Mouse (Mus musculus): ENCODE results near the gene Dact3. TPM values are rescaled to one million over a fixed set of nuclear protein-coding genes. Genes with fewer than 3 reads are reported as not detected.
A peak's percentile ranks its signal among the peaks of the same experiment; 100 is the strongest.

The Dact3 gene
- total RNA-seq (2021): 2.6 and 4.1 TPM in 2 replicates
- long read RNA-seq, experiment 1, transcript Dact3-201 (4 exons, 2,989 nt): major isoform, 14 of 19 reads
- long read RNA-seq, experiment 1, partial matches to known transcripts: 3 of 19 reads
- long read RNA-seq, experiment 1, other reads (novel, unspliced or antisense): 2 of 19 reads
- long read RNA-seq, experiment 2, transcript Dact3-201 (4 exons, 2,989 nt): major isoform, 11 of 11 reads
- long read RNA-seq, experiment 2, partial matches to known transcripts: 0 of 11 reads
- long read RNA-seq, experiment 2, other reads (novel, unspliced or antisense): 0 of 11 reads

DNA sequence AGATGAGACGGTGACA is at the start of gene Dact3:
Gene Dact3, plus strand, starts transcription at position 8 of the 16 bp plus-strand sequence.
- no peak for DNase-seq

DNA sequence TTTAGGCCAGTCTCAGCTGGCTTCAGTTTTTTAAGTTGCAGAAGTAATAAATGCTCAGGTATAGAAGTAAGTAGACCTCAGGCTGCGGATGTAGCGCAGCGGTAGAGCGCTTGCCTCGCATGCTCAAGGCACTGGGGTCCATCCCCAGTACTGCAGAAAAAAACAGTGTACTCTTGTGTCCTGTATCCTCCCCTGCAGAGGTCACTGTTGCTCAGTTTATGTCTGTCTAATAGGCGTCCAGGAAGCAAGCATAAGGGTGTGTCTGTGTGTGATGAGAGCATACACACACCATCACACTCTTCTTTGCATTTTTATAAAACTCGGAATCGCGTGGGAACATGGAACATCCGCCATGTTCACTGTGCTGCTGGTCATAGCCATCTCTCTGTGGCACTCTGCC is 49.3 kb upstream of the Dact3 start:
- no peak for DNase-seq

DNA sequence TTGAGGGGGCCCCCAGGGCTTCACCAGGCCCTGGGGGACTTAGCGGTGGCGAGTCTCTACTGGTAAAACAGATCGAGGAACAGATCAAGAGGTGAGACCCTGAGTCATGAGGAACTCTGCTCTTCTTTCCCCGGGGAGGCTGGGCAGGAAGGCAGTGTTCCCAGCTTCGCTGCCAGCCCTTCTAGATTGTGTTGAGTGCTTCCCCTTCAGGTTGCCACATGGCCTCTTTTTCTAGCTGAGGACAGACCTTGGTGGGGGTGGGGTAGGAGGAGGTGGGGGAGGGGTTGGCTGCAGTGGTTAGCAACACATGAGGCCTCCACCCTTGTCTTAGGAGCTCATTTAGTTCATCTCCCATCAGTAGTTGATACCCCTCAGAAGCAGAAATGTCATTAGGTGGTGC is 48.5 kb upstream of the Dact3 start:
- no peak for DNase-seq

DNA sequence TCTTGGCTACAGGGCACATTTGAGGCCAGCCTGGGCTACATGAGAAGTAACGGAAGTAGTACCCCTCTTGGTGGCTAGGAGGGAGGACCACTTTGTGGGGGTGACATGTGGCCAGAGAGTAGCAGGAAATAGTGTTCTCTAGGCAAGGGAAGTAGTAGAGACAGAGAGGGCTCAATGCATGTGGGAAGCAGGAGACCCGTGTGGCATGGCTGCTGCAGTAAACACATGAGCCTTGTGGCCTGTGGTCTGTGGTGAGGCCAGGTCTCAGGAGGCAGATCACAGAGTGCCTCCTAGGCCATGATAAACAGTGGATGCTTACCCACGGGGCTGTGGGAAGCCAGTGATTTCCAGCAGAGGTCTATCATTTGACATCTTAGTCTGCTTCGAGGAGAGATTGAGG is 47.8 kb upstream of the Dact3 start:
- DNase-seq: no peak

DNA sequence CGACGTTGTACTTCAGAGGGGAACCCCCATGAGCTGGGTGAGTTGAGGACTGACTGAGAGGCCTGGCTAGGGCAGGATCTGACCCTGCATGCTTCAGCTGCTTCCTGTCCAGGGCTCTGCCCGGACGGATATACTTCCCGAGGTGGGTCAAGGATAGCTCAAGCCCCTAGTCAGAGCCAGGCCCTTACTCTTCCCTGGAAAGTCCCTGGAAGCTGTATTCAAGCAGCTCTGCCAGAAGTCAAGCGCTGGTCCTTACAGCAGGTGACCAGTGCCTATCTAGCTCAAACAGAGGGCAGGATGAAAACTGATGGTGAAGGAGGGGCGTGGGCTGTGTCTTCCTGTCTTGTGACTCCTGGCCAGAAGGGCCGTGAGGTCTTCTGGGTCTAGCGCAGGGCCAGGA is 44.7 kb upstream of the Dact3 start:
- DNase-seq: no peak

DNA sequence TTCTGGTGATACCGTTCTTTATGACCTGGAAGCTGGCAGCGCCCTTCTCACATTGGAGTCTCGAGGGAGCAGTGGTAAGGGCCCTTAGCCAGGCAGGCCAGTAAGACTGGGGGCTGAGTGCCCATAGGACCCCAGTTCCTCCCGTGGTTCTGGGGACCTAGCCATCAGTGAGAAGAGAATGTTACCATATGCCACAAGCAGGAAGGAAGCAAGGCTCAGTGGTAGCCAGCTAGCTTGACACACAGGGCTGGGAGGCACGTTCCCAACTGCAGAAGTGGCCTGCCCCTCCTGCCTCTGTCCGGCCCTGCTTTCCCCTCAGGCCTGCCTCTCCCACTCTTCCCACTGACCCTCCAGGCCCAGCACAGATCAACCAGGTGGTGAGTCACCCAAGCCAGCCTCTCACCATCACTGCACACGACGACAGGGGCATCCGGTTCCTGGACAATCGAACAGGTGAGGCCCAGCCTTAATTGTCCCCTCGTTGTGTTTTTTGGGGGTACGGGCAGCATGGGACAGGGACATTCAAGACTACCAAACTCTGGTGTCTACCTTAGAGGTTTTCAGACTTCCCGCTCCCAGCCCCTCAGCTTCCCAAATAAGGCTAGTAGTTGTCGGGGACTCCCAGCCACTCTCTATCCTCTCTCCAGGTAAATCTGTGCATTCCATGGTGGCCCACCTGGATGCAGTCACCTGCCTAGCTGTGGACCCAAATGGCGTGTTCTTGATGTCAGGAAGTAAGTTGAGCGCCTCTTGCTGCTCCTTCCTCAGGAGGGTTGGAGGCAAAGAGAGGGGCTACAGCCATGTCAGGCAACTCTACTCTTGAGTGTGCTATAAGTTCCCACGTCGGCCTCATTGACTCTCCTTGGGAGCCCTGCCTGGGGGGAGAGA is 37.0 kb upstream of the Dact3 start:
- no peak for DNase-seq

DNA sequence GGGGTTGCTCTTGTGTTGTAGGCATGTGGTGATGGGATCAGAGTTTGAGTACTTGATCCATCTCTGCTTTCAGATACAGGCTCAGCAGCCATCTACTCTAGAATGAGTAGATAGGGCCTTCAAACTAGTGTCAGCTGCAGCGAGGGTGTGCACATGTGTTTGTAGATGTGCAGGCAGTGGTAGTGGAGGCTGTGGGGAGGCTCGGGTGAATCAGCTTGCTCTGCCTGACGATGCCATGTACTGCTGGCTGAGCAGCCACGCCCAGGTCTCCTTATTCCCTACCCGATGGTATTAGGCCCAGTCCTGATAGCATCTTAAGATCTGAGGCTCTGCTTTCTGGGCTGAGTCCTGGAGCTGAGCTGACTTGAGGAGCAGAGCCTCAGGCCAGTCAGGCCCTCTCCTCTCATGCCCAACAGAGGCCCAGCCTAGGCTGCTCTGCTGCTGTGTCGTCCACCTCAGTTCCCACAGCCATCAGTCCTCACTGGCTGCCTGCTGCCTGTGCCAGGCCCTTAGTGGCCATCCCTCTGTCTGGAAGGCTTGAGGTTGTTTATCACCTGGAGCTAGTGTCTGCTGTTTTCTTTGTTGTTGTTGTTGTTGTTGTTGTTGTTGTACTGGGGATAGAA is 36.2 kb upstream of the Dact3 start:
- no peak for DNase-seq

DNA sequence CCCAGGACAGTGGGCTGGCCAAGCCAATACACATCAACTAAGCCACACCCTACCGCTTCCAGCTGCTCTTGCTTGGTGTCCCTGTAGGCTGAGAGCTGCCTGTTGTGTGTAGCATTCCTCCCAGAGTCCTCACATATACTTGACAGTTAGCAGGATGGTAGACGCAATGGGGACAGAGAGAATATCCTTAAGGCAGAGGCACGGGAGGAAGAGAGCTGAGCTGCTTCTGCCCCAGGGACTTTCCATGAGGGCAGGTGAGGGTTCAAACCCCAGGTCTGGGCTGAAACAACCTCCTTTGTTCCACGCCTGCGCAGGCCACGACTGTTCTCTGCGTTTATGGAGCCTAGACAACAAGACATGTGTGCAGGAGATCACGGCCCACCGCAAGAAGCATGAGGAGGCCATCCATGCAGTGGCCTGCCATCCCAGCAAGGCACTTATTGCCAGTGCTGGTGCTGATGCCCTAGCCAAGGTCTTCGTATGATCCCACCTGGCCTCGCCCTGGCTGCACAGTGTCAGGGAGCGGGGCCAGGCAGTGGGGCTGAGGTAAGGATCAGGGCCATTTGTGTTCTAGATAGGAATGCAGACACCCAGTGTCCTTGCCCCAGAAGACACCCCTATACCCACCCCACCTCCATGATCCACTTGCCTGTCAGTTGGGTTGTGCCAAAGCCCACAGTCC is 35.5 kb upstream of the Dact3 start:
- no peak for DNase-seq

DNA sequence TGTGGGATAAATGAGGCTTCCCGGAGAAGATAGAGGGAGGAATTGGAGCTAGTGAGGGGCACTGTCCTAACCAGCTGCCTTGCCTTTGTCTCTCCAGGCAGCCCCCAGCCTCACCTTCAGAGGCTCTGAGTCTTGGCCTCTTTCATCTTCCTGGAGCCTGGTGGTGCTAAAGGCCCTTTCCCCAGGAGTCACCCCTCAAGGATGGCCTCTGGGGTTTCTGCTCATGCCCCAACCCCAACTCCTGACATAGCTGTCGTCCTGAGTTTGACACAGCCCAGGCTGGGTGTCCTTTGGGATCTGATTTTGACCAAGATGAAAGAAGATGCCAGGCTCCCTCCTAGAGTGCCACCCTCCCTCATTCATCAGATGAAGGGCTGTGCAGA is 35.0 kb upstream of the Dact3 start:
- DNase-seq: no peak

DNA sequence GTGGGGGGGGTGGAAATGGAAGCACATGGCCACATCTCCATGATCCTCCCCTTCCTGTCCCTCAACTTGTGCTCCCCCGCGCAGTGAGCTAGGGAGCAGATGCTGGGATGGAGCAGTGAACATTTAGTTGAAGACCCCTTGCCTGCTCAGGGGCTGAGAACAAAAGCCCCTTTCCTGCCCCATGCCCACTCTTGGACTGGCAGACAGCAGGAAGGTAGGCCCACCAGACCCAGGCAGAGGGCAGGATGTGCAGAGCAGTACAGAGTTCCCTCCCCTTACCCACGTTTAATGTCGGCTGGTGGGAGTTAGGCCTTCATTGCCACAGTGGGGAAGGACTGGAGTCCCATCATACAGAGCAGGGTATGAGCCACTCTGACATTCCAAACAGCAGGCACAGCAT is 34.0 kb upstream of the Dact3 start:
- DNase-seq: no peak

DNA sequence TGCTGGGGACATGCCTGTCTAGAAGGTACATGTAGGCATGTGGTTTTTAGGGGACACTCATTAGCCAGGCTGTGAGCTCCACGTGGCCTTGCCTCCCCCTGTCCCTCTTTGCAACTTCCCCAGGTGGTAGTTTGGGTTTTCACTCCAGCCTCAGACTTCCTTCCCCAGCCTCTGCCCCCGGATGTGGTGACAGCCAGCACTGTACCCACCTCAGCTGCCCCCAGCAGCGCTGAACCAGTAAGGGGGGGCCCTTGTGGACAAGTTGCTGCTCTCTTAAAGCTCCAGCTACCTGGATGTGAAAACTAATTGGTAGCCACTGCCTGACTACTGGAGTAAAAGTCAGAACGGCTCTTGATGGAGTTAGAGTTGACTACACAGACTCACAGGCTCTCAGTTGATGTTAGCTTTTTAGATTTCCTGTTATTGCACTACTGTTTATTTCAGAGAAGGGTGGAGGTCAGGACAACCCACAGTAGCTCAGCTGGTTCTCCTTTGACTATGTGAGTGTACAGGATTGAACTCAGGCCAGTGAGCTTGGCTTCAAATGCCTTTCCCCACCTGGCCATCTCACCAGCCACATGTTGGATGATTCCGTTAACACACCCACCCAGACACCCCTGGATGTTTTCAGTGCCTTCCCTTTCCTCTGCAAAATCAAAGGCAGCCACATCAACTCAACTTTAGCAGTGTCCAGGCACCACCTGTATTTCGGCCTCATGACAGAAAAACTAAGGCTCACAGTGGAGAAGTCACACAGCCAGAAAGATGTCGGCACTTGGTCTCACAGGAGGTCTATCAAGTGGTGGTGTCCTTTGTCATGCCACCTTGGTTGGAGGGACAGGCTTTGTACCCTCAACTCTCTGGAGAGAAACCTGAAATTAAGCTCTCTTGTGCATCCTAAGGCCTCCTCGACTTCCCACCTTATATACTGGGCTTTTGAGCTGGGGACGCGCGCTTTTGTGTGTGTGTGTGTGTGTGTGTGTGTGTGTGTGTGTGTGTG is 33.3 kb upstream of the Dact3 start:
- DNase-seq: no peak

DNA sequence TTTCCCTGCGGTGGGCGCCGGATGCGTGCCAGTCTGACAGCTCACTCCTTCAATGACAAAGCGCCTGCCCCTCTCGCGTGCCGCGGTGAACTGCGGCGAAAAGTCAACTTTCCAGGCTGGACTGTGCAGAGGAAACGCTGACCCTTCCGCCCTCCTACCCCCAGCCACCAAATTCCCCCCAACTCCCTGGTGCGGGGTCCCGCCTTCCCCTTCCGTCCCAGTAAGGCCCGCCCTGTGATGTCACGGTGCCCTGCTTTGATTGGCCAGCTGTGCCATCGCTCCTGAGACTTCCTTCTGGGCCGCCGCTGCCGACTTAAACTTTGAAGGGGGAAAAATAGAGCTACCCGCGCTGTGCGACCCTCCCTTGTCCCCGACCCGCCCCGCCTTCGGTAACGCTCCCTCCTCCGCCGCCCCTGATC is 32.5 kb upstream of the Dact3 start, which contains the start of gene Prkd2:
Gene Prkd2, plus strand, starts transcription at position 258 of the 419 bp plus-strand sequence.
- DNase-seq: peak; percentile 94

DNA sequence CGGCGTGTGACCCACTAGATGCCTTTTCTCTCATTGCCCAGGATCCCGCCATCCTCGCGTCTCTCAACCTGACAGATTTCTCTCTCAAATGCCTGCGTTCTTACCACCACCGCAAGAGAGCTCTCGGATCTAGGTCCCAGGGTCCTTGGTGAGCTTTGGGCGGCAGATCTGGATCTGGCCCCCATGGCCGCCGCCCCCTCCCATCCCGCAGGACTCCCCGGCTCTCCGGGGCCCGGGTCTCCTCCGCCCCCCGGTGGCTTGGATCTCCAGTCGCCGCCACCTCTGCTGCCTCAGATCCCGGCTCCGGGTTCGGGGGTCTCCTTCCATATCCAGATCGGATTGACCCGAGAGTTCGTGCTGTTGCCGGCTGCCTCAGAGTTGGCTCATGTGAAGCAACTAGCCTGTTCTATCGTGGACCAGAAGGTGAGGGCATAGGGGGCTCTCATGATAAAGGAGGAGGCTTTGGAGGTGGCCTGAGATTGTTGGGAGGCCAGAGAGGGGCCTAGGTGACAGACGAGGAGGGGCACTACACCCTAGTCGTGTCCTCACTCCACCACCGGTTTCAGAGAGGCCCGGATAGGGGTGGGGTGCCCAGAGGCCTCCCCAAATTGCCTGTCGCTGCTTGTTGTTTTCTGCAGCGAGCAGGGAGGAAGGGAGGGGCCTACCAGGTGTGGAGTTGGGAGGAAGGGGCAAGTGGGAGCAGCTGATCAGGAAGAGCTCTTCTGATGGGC is 31.5 kb upstream of the Dact3 start:
- no peak for DNase-seq

DNA sequence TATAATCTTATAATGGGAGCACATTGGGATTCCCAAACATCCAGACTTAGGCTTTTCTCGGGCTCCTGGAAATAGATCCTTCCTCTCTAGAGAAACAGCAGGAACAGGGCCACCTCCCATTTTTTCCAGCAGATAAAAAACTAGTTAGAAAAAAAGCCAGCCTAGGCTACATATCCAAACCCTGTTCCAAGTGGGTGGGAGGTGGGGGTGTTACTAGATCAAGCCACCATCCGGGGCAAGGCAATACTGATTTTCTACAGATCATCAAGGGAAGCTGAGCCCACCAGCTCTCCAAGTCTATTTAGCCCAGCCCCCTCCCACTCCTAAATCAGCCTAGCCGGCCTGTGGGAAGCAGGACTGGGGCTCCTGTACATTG is 30.4 kb upstream of the Dact3 start:
- DNase-seq: no peak

DNA sequence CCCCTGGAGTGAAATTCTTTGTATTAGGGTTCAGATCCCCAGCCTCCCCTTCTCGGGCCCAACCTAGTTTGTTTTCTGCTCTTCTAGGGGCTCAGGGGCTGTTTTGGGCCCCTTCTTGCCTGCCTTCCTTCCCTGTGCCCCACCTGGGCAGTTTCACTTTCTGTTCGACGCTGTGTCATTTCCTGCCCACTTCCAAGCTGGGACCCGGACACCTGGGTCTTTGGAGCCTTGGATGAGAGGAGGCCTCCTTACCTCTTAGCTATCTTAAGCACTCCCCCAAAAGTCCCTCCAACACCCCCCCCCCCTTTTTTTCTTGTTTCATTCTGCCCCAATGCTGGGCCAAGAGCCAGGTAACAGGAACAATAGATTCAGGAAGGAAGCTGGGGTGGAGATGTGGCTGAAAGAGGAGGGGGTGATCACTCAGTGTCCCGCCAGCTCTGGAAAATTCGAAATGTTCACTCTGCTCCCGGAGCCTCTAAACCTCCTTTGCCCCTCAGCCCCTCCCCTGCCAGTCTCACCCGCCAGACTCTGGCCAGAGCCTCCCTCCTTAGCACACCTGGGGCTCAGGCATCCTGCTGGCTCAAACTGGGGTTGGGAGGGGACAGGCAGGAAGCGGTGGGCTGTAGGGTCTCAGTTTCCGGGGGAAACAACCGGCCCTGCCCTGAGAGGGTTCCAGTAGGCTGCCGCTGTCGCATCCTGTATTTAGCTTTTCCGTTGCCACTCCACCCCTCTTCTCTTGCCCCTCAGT is 29.9 kb upstream of the Dact3 start:
- peak; percentile 54 for DNase-seq

DNA sequence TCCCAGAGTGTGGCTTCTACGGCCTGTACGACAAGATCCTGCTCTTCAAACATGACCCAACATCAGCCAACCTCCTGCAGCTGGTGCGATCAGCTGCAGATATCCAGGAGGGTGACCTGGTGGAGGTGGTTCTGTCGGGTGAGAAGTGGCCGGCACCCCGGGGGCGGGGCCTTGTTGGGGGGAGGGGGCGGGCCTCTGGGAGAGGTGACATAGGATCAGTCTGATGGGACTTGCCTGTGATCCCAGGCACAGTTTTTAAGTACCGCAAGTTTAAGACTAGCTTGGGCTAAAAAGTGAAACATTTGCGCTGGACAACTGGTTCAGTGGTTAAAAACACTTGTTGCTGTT is 29.3 kb upstream of the Dact3 start:
- DNase-seq: no peak

DNA sequence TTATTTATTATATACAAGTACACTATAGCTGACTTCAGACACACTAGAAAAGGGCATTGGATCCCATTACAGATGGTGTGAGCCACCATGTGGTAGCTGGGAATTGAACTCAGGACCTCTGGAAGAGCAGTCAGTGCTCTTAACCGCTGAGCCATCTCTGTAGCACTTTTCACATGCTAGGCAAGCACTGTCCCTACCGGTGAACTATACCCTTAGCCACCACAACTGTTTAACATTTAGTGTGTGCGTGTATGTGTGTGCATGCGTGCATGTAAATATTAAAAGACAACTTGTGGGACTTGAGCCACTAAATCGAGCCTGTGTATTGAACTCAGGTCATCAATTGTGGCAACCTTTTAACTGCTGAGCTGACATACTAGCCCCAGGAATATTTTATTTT is 28.3 kb upstream of the Dact3 start:
- DNase-seq: no peak

DNA sequence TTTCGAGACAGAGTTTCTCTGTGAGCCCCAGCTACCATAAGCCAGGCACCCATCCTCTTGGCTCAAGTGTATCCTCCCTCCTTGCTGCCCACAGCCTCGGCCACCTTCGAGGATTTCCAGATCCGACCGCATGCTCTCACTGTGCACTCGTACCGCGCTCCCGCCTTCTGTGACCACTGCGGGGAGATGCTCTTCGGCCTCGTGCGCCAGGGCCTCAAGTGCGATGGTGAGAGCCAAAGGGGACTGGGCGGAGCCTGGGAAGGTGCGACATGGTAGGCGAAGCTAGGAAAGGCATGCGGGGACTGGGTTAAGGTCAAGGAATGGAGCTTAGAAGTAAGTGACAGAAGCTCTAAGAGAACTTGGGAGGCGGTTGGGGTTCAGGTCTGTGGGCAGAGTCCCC is 27.6 kb upstream of the Dact3 start:
- DNase-seq: no peak

DNA sequence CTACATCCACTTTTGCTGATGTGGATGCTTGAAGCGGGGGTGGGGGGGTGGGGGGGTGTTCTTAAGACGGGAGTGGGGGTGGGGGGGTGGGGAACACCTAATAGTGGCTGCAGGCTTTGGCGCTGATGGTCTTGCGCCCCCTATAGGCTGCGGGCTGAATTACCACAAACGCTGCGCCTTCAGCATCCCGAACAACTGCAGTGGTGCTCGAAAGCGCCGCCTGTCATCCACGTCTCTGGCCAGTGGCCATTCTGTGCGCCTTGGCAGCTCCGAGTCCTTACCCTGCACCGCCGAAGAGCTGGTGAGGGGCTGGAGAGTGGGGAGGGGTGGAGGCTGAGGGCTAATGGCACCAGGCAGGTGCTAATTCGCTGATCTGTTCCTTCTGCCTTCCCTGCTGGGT is 26.5 kb upstream of the Dact3 start:
- peak; percentile 73 for DNase-seq

DNA sequence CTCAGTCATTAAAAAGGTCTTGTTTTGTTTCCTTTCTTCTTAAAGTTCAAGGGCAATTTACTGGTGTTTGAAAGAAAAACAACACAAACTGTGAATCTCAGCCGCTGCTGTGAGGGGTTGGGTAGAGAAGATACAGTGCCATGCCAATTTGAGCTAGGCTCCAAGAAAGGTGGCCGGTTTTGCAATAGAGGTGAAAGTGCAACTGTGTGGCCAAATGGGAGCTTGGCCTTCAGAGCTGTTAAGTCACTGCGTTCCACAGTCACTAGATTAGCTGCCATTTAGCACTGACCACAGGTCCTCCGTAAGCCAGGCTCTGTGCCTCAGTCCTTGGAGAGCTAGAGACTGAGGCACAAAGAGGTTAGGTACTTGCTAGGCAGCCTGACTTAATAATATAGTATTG is 23.5 kb upstream of the Dact3 start:
- DNase-seq: no peak

DNA sequence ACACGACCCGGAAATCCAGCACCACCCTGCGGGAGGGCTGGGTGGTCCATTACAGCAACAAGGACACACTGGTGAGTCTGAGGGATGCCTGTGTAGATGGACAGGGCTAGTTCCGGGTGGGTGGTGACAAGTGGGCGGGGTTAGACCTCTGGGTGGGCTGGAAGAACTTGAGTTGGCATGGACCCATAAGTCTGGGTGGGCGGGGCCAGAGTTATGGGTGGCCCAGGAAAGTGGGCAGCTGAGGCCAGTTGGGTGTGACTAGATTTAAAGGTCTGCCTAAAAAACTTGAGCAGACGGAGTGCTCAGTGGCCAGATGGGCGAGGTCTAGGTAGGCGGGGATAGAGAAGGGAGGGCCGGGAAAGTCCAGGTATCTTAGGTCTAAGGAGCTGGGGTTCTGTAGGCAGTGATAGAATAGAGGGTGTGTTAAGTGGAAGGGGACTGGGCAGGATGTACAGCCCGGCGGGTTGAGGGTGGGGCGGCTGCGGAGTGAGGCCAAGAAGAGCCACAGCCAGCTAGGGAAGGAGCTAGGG is 21.8 kb upstream of the Dact3 start:
- no peak for DNase-seq

Measured in adrenal gland, postnatal 14 days (tissue).